Mouse (Mus musculus) intestine, embryonic 14.5 days (tissue): Measurements from ENCODE around the gene Eef1akmt2. TPM values are rescaled to one million over a fixed set of nuclear protein-coding genes. Genes with fewer than 3 reads are reported as not detected.
A peak's percentile ranks its signal among the peaks of the same experiment; 100 is the strongest.

Experiments used
- ATAC-seq: fragments of 200-750 bp; cut with Nextera tagmentation; replicated peaks from 2 replicates; pipeline ENCODE4 v1.8.0; 2017; ENCODE audit warnings: low read depth, moderate number of reproducible peaks, moderate TSS enrichment, moderate library complexity; ENCODE audit not compliant: low FRiP score, low TSS enrichment
- DNase-seq: peaks from one replicate; pipeline ENCODE4 v3.0.0-alpha.2; 2018; ENCODE audit warnings: low spot score
- H3K27ac ChIP-seq: fragments of 300-500 bp; sonication (generic); 2 replicates; pipeline ENCODE4 v1.5.1; 2014; ENCODE audit warnings: low read depth, mild to moderate bottlenecking, control low read depth
- H3K27me3 ChIP-seq: fragments of 300-500 bp; sonication (generic); replicated peaks from 2 replicates; pipeline ENCODE4 v1.6.1; 2014; ENCODE audit warnings: low read length, control low read depth; ENCODE audit not compliant: control insufficient read depth, insufficient read depth
- H3K36me3 ChIP-seq: fragments of 300-500 bp; sonication (generic); 2 replicates; pipeline ENCODE4 v1.6.1; 2014; ENCODE audit warnings: low read length, control low read depth; ENCODE audit not compliant: control insufficient read depth, insufficient read depth
- H3K4me1 ChIP-seq: fragments of 300-500 bp; sonication (generic); replicated peaks from 2 replicates; pipeline ENCODE4 v1.6.1; 2014; ENCODE audit warnings: low read length, control low read depth, mixed read lengths; ENCODE audit not compliant: control insufficient read depth, insufficient read depth
- H3K4me2 ChIP-seq: fragments of 300-500 bp; sonication (generic); 2 replicates; pipeline ENCODE4 v1.6.1; 2014; ENCODE audit warnings: low read length
- H3K4me3 ChIP-seq: fragments of 300-500 bp; sonication (generic); 2 replicates; pipeline ENCODE4 v1.5.1; 2014; ENCODE audit warnings: low read depth, low read length, control low read depth, mixed read lengths
- H3K9ac ChIP-seq: fragments of 300-500 bp; sonication (generic); 2 replicates; pipeline ENCODE4 v1.6.1; 2014; ENCODE audit warnings: mild to moderate bottlenecking, low read length
- H3K9me3 ChIP-seq: fragments of 300-500 bp; sonication (generic); 2 replicates; pipeline ENCODE4 v1.6.1; 2016; ENCODE audit warnings: low read length, control low read depth; ENCODE audit not compliant: control insufficient read depth
- WGBS: fragments of 180-500 bp; shearing (Covaris S2); extraction: QIAGEN DNeasy Blood & Tissue Kit; methylation state at CpG from one replicate; pipeline ENCODE4 v1.1.7; 2014; 5-methylcytosine and 5-hydroxymethylcytosine counted together
- polyA plus RNA-seq: library from polyadenylated mRNA; unstranded; fragments of >200 nt; fragmentation: Nextera tagmentation; extraction: Ambion mirVana; gene quantifications from 2 replicates; pipeline ENCODE4 v1.2.1, GENCODE M21; 2014

Eef1akmt2 gene
- polyA plus RNA-seq, 1 experiment from 2014 or later, result 59.6 TPM

DNA sequence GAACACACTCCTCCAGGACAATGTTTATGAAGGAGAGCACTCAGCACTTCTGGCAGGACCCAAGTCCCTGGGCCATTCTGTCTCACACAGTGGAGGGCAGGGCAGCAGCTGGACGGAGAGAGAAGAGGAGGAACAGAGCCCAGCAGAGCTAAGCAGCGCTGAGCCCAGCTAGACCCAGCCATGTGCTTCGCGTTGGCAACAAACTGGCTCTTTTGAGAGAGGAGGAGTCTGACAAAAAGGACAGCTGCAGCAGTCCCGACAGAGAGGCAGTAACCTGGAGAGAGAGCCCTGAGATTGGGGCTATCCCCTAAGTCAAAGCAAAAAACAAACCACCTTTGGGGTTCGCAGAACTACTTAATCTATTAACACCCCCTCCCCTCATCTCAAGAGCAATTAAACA is 42.1 kb downstream of the Eef1akmt2 start:
- H3K4me2 ChIP-seq, result 0 out of 2 replicates have a peak overlapping the region, but pooled peaks have one; percentile 11
- H3K9ac ChIP-seq, result no peak overlapping the region
- no peaks in the 10 kb centered on the region for H3K36me3 ChIP-seq
- H3K4me1 ChIP-seq, result peaks cover 65% of the 10 kb centered on the region
- 27% methylated on average over 6 of the region's 6 CpGs for WGBS
- ATAC-seq, result no peak
- no peak for DNase-seq
- H3K4me3 ChIP-seq, result no peak overlapping the region
- peak overlapping the region; percentile 88 for H3K27ac ChIP-seq
- H3K9me3 ChIP-seq, result no peaks in the 10 kb centered on the region
- no peaks in the 10 kb centered on the region for H3K27me3 ChIP-seq

DNA sequence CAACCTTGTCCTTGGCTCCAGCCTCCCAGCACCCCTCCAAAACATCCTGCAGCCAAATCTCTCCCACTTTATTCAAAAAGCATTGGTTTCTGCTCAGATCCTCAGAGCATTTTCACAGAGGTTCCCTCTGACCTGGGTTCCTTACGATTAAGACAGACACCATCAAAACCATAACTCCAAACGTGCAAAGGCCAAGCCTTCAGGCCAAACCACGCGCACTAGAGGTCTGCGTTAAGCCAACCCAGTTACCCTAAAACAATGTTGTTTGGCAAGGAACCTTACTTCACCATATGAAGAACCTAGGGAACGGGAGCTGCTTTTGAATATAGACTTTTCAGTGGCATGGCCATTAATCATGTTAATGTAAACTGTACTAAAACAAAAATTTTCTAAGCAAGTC is 42.8 kb downstream of the Eef1akmt2 start:
- Histone ChIP-seq H3K27ac (peak overlapping the region; percentile 88), H3K4me1 (peaks cover 67% of the 10 kb centered on the region), H3K4me3 (no peak overlapping the region), H3K36me3 (no peaks in the 10 kb centered on the region), H3K27me3 (no peaks in the 10 kb centered on the region), H3K9ac (no peak overlapping the region; the same call in 1 of the 2 replicates), H3K4me2 (peak overlapping the region; percentile 37), H3K9me3 (no peaks in the 10 kb centered on the region)
- WGBS, result 31% methylated on average over 6 of the region's 6 CpGs
- ATAC-seq, result no peak
- DNase-seq, result no peak

DNA sequence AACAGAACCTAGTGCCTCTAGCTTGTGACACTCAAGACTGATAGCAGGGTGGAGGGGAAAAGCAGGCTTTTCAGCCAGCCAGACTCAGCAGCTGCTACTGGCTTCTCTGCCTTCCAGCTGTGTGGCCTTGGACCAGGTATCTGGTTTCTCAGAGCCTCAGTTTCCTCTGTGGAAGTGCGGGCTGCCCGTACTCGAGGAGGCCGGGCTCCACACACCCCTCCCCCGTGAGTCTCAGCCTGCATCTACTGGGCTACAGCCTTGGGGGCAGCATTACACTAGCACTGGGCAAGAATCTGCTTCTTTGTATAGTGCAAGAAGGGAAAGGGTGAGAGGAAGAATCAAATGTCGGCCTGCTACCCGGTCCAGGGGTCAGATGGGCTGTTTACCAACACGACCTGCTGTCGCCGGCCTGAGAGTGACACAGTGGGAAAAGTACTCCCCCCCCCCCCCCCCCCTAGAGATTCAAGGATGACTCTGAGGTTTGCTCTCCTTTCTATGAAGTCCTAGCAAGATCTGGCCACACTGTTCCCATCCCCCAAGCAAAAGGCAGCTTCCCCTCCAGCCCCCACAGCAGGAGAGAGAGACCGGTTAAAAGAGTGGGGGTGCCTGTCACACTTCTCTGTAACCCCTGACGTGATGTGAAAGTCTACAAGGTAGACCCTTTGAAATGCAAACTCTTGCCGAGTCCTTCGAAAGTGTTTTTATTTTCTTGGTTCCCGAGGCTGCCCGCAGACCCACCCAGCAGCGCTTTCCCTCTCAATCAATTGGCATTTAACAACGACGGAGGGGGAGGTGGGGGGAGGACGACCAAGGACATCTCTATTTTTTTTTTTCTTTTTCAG is 43.4 kb downstream of the Eef1akmt2 start:
- Histone ChIP-seq H3K9ac (peak overlapping the region; percentile 7; the same call in 1 of the 2 replicates), H3K36me3 (no peaks in the 10 kb centered on the region), H3K4me1 (peaks cover 71% of the 10 kb centered on the region), H3K9me3 (no peaks in the 10 kb centered on the region), H3K27me3 (no peaks in the 10 kb centered on the region), H3K27ac (peak overlapping the region; percentile 88), H3K4me2 (peak overlapping the region; percentile 37), H3K4me3 (no peak overlapping the region)
- ATAC-seq (no peak; the same call in 1 of the 2 replicates), DNase-seq (peak; percentile 74)
- WGBS, result 9% methylated on average over 20 of the region's 20 CpGs

DNA sequence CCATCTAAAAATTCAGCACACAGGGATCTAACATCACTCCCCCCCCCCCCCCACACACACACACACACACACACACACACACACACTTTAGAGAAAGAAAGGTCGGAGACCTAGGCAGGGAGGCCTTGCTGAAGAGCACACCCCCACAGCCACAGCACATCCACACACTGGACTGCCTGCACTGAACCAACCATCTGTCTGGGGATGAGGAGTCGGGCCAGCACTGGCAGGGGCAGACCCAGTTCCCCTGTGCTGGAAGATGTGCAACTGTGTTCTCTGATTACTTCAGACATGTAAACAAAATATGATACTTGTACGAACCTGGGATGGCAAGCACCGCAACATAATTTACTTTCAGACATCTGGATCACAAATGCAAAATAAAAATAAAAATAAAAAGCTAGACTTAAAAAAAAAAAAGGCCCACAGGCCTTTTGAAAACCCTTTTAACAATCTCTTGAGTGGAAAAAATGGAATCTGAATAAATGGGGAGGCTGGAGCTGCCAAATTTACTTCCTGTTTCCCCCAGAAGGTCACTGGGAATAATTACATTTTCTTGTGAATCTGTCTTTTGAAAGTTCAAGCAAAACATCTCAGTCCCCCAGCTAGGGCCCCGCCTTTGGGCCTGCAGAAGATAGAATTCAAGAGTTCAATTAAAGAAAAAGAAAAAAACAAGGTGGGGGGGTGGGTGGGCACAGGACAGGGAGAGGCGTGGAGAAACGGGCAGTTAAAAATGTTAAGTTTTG is 44.2 kb downstream of the Eef1akmt2 start:
- 30% methylated on average over 7 of the region's 7 CpGs for WGBS
- Histone ChIP-seq H3K4me2 (0 out of 2 replicates have a peak overlapping the region, but pooled peaks have one; percentile 37), H3K9ac (no peak overlapping the region), H3K4me3 (no peak overlapping the region), H3K27me3 (no peaks in the 10 kb centered on the region), H3K9me3 (no peaks in the 10 kb centered on the region), H3K27ac (peak overlapping the region; percentile 88; the same call in 1 of the 2 replicates), H3K36me3 (no peaks in the 10 kb centered on the region), H3K4me1 (peaks cover 72% of the 10 kb centered on the region)
- ATAC-seq (no peak; the same call in 1 of the 2 replicates), DNase-seq (no peak)

DNA sequence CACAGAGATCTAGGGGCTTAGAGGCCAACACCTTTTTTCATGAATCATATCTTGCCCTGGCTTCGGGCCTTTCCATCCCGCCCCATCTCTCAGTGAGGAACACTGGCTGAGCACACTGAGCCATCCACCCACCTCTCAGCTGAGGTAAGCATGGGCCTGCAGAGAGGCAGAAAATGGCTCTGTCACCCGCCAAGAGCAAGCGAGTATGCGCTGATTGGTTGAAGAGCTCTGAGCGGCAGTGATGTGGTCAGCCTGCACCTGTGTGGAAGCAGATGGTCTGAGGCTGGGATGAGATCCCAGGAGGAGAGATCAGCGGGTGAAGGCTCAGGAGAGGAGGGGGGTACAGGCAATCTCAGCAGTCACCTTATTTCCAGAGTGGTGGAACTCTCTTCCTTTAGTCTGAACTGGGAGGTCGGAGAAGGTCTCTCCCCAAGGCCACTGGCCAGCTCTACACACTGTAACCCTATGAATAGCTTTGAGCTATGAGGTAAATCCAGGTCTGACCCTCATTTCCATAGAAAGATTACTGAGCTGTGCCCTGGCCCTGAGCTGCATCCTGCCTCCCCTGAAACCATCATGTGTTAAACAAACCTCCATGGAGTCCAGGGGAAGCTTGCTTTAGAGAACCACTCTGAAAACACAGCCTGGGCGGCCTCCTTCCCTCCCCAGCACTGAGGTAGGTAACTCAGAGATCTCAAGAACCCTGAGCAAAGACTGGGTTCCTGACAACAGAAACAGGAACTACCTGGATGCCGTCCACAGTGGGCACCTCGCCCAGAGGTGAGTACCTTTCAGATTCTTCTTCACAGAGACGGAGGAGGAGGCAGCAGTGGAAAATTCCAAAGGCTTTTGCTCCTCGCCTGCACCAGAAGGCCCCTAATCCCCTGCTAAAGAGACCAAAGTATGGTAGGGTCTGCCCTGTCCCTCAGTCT is 45.3 kb downstream of the Eef1akmt2 start:
- WGBS, result 60% methylated on average over 13 of the region's 13 CpGs
- DNase-seq (no peak), ATAC-seq (no peak)
- no peak overlapping the region for H3K4me2 ChIP-seq
- peak overlapping the region; percentile 2; the same call in 1 of the 2 replicates for H3K9ac ChIP-seq
- H3K4me1 ChIP-seq, result peaks cover 75% of the 10 kb centered on the region
- peaks cover 4% of the 10 kb centered on the region; the same call in 1 of the 2 replicates for H3K36me3 ChIP-seq
- no peaks in the 10 kb centered on the region for H3K9me3 ChIP-seq
- H3K4me3 ChIP-seq, result no peak overlapping the region
- peak overlapping the region; percentile 88; the same call in 1 of the 2 replicates for H3K27ac ChIP-seq
- no peaks in the 10 kb centered on the region for H3K27me3 ChIP-seq

DNA sequence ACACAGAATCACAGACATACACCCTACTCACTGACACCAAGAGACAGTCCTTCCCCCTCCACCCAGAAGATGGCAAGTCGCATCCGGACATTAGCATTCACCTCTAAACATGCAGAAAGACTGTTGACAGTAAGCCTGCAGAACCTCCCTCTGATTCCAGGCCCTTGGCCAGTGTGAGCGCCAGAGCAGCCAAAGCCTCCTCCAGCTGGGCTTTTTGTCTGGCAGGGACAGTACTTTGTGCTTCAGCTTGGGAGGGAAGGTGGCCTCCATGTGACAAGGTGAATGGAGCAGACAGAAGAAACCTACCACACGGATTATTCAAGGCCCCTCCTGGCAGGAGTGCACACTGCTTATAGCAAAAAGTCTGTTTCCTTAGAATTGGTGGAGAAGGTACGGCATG is 46.2 kb downstream of the Eef1akmt2 start:
- H3K4me1 ChIP-seq, result peaks cover 67% of the 10 kb centered on the region
- no peaks in the 10 kb centered on the region for H3K9me3 ChIP-seq
- peaks cover 4% of the 10 kb centered on the region; the same call in 1 of the 2 replicates for H3K36me3 ChIP-seq
- no peak overlapping the region for H3K4me3 ChIP-seq
- WGBS, result 50% methylated on average over 5 of the region's 5 CpGs
- no peak overlapping the region for H3K4me2 ChIP-seq
- ATAC-seq (no peak), DNase-seq (no peak)
- H3K27ac ChIP-seq, result no peak overlapping the region
- no peaks in the 10 kb centered on the region for H3K27me3 ChIP-seq
- no peak overlapping the region for H3K9ac ChIP-seq

DNA sequence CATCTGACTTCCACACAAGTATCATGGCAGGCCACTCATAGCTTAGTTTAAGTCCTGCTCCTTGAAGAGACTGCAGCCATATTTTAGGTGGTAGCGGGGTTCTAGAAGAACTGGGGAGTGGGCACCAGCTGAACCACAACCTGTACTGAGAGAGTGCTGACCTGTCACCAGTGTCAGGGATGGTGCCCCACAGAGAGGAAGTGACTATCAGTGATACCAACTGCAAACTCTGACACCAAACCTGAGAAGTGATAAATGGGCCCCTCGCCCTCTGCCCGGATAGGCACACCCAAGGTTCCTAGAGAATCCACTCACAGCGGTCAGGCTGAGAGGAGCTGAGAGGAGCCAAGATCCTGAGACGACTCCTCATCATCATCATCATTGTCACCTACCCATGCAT is 47.5 kb downstream of the Eef1akmt2 start:
- no peak overlapping the region for H3K9ac ChIP-seq
- ATAC-seq, result no peak
- WGBS, result 81% methylated on average over 5 of the region's 5 CpGs
- H3K27me3 ChIP-seq, result no peaks in the 10 kb centered on the region
- no peak for DNase-seq
- no peak overlapping the region for H3K4me3 ChIP-seq
- H3K4me1 ChIP-seq, result peaks cover 55% of the 10 kb centered on the region
- H3K4me2 ChIP-seq, result no peak overlapping the region
- no peak overlapping the region for H3K27ac ChIP-seq
- H3K36me3 ChIP-seq, result peaks cover 4% of the 10 kb centered on the region; the same call in 1 of the 2 replicates
- H3K9me3 ChIP-seq, result no peaks in the 10 kb centered on the region

DNA sequence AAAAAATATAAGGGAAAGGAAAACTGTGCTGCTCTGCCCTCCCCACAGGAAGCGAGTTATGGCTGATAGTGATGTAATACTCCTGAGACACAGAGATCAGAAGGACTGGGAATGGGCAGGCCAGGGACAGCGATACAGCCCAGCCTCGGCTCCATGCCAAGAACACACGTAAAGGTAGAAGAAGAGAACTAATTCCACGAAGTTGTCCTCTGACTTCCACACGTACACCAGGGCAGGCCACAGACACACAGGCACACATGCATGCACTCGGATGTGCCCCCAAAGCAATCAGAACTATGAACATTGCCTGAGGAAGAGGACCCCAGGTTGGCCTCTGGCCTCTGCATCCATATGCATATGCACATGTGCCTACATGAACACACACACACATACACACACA is 48.0 kb downstream of the Eef1akmt2 start:
- H3K9ac ChIP-seq, result no peak overlapping the region
- H3K27ac ChIP-seq, result no peak overlapping the region
- H3K27me3 ChIP-seq, result no peaks in the 10 kb centered on the region
- H3K36me3 ChIP-seq, result peaks cover 4% of the 10 kb centered on the region; the same call in 1 of the 2 replicates
- peaks cover 50% of the 10 kb centered on the region for H3K4me1 ChIP-seq
- DNase-seq, result no peak
- H3K9me3 ChIP-seq, result no peaks in the 10 kb centered on the region
- no peak for ATAC-seq
- H3K4me2 ChIP-seq, result no peak overlapping the region
- 80% methylated on average over 7 of the region's 7 CpGs for WGBS
- no peak overlapping the region for H3K4me3 ChIP-seq
